Mouse (Mus musculus) heart, adult 2 months (tissue): ENCODE data around the gene Hat1.

ENCODE experiments used
- CTCF ChIP-seq: fragments of 200-600 bp; IDR thresholded peaks from 2 replicates; pipeline ENCODE4 v1.8.1; 2022; ENCODE audit warnings: antibody characterized with exemption, mild to moderate bottlenecking, moderate library complexity
- POLR2A ChIP-seq: fragments of 200-500 bp; IDR thresholded peaks from 2 replicates; pipeline ENCODE4 v1.6.1; 2011; ENCODE audit warnings: mild to moderate bottlenecking, low read depth, low read length, control low read depth; ENCODE audit not compliant: insufficient read depth

DNA sequence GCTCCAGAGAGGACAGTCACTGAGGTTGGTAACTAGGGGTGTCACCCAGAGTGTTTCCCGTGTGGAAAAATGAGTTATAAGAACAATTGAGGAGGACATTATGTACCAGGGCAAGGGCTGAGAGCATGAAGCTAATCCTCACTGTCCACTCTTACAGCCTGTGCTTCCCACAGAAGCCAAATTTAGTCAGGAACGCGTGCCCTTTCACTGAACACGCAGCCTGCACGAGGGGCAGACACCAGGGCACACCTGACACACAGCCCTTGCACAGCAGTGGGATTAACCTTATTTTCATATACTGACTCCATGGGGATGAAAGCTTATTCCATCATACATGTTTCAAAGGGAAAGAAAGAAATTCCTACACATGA, 34.7 kb upstream of the Hat1 start:
- TF ChIP-seq CTCF = no peak
- TF ChIP-seq POLR2A = no peak
